Mouse (Mus musculus): ENCODE results near the gene Gm44502. TPM values are rescaled to one million over a fixed set of nuclear protein-coding genes. Genes with fewer than 3 reads are reported as not detected.
A peak's percentile ranks its signal among the peaks of the same experiment; 100 is the strongest.

Gm44502 gene
- not detected for total RNA-seq (2021)

DNA sequence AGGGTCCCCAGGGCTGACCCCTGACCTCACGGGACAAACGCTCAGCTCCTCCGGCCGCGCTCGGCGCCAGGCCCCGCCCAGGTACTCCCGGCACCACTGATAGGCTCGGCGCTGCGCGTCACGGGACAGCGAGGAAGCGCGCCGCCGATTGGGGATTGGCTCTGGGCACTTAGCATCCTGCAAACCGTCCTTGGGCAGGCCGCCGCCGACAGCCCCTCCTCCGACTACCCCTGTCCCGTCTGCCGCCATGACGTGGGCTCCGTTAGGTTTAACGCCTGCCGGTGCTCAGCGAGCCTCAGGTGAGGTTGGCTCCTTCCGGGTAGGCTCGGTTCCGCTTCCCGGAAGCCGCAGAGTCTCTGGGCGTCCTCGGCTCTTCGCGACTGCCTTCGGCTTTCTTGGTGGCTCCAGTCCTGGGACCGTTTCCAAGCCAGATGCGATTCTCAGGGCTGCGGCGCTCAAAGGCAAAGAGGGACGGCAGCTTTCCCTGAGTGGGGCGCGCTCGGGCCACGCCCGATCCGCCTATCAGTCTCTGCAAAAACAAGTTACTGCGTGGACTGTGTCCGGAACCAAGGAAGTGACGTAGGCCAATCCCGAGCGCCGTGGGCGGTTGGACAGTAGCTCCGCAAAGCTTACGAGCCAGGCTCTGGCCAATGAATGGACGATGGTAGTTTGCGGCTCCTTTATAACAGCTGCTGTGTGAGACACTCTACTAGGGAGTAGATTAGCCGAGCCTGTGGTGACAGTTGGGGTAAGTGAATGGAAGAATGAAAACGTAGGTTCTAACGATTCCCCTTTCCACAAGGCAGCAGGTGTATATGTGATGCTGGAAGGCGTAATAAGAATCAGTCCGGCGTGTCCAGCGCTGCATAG lies at the start of gene Gm44502, which contains the start of the genes C730034F03Rik and Chkb:
Gm44502 (minus strand) TSS at position 345 of the 870 bp plus-strand sequence.
C730034F03Rik (plus strand) TSS at position 238 of the 870 bp plus-strand sequence.
Chkb (minus strand) TSS at position 557 of the 870 bp plus-strand sequence.
- intact Hi-C loops (cut with DNase I): no loop called here

GRCm38 (mm10) chr15:89478622-89479021 lies 49.1 kb upstream of the Gm44502 start:
- DNase-seq (ENCODE audit: extremely low spot score in 1 of 2, low spot score in 2 of 2): no peak
- intact Hi-C loops (cut with DNase I): no loop called here

More for the DNA sequence above, at the start of gene Gm44502, which contains the start of the genes C730034F03Rik and Chkb:
- DNase-seq (ENCODE audit: extremely low spot score in 1 of 2, low spot score in 2 of 2): peak; percentile 94 to 96

GRCm38 (mm10) chr15:89477806-89478205 lies 48.3 kb upstream of the Gm44502 start:
- no peak for DNase-seq (ENCODE audit: extremely low spot score in 1 of 2, low spot score in 2 of 2)

DNA sequence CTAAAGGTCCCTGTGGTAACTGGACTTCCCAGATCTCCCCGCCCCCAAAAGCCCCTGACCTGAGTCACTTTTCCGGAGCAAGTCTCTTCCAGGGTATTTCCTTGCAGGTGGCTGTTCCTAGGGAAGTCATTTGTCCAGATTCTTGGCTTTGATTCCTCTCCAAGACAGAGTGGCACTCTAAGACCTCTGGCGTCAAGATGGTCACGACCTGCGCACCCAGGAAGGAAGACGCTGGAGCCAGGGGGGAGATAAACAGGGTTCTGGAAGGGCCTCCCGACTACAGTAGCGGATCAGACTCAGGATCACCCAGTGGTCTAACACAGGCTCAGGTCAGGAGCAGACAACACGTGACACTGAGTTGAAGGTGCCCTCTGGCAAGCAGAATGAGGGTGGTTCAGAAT lies 47.6 kb upstream of the Gm44502 start, which contains the start of gene Arsa:
Arsa (minus strand) TSS at position 335 of the 401 bp plus-strand sequence.
- intact Hi-C loops (cut with DNase I): no loop called here
- DNase-seq (ENCODE audit: extremely low spot score in 1 of 2, low spot score in 2 of 2): peak in 1 of 2 experiments; percentile 57

More at GRCm38 (mm10) chr15:89477806-89478205, 48.3 kb upstream of the Gm44502 start:
- intact Hi-C loops (cut with DNase I): no loop called here

GRCm38 (mm10) chr15:89476475-89476815 lies 46.9 kb upstream of the Gm44502 start:
- no peak for DNase-seq (ENCODE audit: extremely low spot score in 1 of 2, low spot score in 2 of 2)
- intact Hi-C loops (cut with DNase I): no loop called here

- DNase-seq (ENCODE audit: extremely low spot score in 1 of 2, low spot score in 2 of 2): peak; percentile 92 to 98
- intact Hi-C loops (cut with DNase I): no loop called here
These were observed 46.3 kb upstream of the Gm44502 start for GRCm38 (mm10) chr15:89475611-89476474.

- no peak for DNase-seq (ENCODE audit: extremely low spot score in 1 of 2, low spot score in 2 of 2)
- intact Hi-C loops (cut with DNase I): no loop called here
These were observed 45.8 kb upstream of the Gm44502 start for GRCm38 (mm10) chr15:89475293-89475600.

DNA sequence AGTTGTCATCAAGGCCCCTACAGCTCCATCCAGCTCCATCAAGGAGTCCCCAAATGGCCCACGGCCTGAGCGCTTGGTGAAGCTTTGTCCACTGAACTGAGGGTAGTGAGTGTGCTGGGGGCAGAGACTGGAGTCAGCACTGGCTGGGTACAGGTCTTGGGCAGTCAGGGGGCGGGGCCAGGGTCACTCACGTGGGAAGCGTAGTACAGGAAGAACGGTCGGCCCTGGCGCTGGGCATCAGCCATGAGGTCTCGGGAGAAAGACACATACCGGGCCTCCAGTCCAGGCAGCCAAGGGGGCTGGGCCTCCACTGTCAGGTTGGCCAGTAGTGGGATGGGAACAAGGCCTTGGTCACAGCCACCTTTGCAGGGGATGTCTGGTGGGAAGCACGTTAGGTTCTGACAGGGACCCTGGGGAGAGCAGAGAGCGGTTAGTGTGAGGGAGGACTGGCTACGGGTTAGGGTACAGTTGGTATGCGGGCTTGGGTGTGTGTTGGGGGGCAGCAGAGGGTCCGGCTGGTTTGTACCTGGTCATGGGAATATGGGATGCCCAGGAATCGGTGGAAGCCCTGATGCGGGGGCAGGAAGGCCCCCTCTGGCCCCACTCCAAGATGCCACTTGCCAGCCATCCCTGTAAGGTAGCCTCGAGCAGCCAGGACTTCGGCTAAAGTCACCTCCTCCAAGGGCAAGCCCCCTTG lies 45.2 kb upstream of the Gm44502 start:
- peak in 1 of 2 experiments; percentile 55 for DNase-seq (ENCODE audit: extremely low spot score in 1 of 2, low spot score in 2 of 2)
- intact Hi-C loops (cut with DNase I): no loop called here

DNA sequence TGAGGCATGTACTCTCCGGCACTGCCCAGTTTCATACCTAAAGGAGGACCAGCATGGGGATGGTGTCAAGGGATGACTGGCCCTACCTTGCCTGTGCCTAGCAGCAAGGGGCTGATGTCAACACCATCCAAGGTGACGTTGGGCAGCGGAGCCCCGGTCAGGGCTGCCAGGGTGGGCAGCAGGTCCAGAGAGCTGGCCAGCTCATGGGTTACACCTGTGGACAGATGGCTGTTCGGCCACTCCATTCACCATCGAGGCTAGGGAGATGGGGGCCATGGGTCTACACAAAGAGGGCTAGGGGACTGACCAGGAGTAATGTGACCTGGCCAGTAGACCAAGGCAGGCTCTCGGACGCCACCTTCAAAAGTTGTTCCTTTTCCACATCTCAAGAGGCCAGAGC lies 44.4 kb upstream of the Gm44502 start:
- intact Hi-C loops (cut with DNase I): no loop called here
- DNase-seq (ENCODE audit: extremely low spot score in 1 of 2, low spot score in 2 of 2): no peak

GRCm38 (mm10) chr15:89473370-89473769 lies 43.9 kb upstream of the Gm44502 start:
- intact Hi-C loops (cut with DNase I): no loop called here
- no peak for DNase-seq (ENCODE audit: extremely low spot score in 1 of 2, low spot score in 2 of 2)

- intact Hi-C loops (cut with DNase I): no loop called here
- DNase-seq (ENCODE audit: extremely low spot score in 1 of 2, low spot score in 2 of 2): no peak
These were observed 42.0 kb upstream of the Gm44502 start for GRCm38 (mm10) chr15:89471476-89471875.

DNA sequence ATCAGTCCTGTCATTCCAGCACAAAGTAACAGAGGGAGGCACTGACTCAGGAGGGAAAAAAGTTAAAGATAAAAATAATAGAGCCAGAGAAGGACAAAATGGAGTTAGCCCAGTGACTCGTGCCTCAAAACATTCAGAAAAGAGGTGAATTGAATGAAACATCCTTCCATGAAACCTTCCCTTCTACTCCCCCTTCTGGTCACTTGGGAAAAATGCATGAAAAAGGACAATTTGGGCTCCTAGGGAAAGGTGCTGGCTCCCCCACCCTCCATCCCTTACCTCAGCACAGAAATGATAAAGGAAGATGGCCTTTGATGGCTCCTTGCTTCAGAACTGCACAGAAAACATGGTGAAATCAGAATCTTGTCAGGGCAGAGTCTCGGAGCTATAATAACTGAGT lies 39.1 kb upstream of the Gm44502 start:
- DNase-seq (ENCODE audit: extremely low spot score in 1 of 2, low spot score in 2 of 2): no peak

DNA sequence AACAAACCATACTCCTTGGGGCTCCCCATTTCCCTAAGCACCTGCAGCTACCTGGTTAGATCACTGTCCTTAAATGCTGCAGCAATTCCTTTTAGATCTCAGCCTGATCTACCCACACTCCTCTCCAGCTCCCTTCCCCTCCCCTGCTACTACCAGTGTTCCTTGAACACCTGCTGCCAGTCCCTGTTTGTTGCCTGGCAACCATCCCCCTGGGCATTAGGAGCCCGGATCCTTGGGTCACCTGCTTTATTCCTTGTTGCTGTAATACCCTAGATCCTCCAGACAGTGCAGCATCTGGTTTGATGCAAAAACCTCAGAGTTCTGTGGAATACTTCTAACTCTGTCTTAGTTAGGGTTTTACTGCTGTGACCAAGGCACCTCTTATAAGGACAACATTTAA lies 35.6 kb upstream of the Gm44502 start:
- intact Hi-C loops (cut with DNase I): no loop called here
- peak in 1 of 2 experiments; percentile 30 for DNase-seq (ENCODE audit: extremely low spot score in 1 of 2, low spot score in 2 of 2)

More for the DNA sequence above, 39.1 kb upstream of the Gm44502 start:
- intact Hi-C loops (cut with DNase I): no loop called here

GRCm38 (mm10) chr15:89463334-89464235 lies 34.1 kb upstream of the Gm44502 start:
- intact Hi-C loops (cut with DNase I): no loop called here
- DNase-seq (ENCODE audit: extremely low spot score in 1 of 2, low spot score in 2 of 2): peak in 1 of 2 experiments; percentile 54

- no peak for DNase-seq (ENCODE audit: extremely low spot score in 1 of 2, low spot score in 2 of 2)
- intact Hi-C loops (cut with DNase I): no loop called here
These were observed 32.7 kb upstream of the Gm44502 start for GRCm38 (mm10) chr15:89462176-89462575.

DNA sequence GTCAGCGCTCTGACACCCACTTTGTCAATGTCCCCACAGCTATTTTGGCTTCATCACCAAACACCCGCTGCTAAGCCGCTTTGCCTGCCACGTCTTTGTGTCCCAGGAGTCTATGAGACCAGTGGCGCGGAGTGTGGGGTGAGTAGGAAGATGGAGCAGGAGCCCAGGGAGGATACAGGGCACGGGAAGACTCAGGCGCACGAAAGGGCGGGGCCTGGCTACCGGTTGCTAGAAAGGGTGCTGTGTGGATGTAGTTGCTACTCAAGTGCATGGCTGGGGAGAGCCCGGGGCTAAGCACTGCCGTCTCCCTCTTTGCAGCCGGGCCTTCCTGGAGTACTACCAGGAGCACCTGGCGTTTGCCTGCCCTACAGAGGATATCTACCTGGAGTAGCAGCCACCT lies 31.8 kb upstream of the Gm44502 start:
- intact Hi-C loops (cut with DNase I): no loop called here
- DNase-seq (ENCODE audit: extremely low spot score in 1 of 2, low spot score in 2 of 2): no peak

DNA sequence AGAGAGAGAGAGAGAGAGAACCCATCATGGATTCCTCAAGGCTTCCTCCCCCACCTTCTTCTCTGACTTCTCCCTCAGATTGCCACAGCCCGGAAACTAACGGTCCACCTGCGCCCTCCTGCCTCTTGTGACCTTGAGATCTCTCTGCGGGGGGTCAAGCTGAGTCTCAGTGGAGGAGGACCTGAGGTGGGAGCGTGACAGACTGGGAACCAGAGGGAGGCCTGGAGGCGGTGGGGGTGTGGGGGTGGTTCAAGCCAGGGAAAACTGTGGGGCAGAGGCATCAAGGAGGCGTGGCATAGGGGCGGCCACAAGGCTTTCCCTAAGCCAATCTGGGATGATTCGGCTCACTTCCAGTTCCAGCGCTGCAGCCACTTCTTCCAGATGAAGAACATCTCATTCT lies 30.8 kb upstream of the Gm44502 start:
- intact Hi-C loops (cut with DNase I): no loop called here
- peak in 1 of 2 experiments; percentile 38 for DNase-seq (ENCODE audit: extremely low spot score in 1 of 2, low spot score in 2 of 2)

DNA sequence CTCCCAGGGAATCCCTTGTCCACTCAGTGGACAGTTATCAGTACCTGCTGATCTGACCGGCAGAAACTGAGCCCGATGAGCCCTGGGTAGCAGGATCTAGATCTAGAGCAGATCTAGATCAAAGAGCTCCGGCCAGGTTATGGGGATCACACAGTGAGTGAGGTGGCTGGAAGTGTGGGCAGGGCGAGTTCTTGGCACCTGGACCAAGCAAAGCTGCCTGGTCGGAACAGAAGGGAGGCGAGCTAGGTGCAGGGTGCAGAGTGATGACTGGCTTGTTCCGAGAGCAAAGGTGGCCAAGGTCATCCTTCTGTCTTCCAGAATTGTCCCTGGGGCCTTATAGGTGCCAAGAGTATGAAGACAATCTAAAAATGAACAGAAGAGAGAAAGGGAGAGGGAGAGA lies 30.3 kb upstream of the Gm44502 start:
- intact Hi-C loops (cut with DNase I): no loop called here

More for the DNA sequence above, 30.3 kb upstream of the Gm44502 start:
- no peak for DNase-seq (ENCODE audit: extremely low spot score in 1 of 2, low spot score in 2 of 2)

Data from left cerebral cortex, postnatal 10 days (tissue).